Mouse (Mus musculus): Measurements from ENCODE around the gene 1700012B07Rik. TPM values are rescaled to one million over a fixed set of nuclear protein-coding genes. Genes with fewer than 3 reads are reported as not detected.
A peak's percentile ranks its signal among the peaks of the same experiment; 100 is the strongest.

The 1700012B07Rik gene
- polyA plus RNA-seq, 1 experiment from 2014 or later: not detected

GRCm38 (mm10) chr11:109793578-109793977 is 34.3 kb downstream of the 1700012B07Rik start:
- no peaks in the 10 kb centered on the region for H3K4me1 ChIP-seq
- no peak overlapping the region for H3K9ac ChIP-seq
- H3K36me3 ChIP-seq: no peaks in the 10 kb centered on the region
- H3K4me3 ChIP-seq (replicated peaks): no peak overlapping the region
- no peaks in the 10 kb centered on the region for H3K27me3 ChIP-seq
- 87% methylated on average over 4 of the region's 4 CpGs for WGBS
- H3K27ac ChIP-seq (replicated peaks): no peak overlapping the region
- H3K4me2 ChIP-seq (replicated peaks): no peak overlapping the region
- ATAC-seq (ENCODE audit: insufficient number of reproducible peaks, low FRiP score, low TSS enrichment, low read depth): no peak
- H3K9me3 ChIP-seq (replicated peaks): no peaks in the 10 kb centered on the region

- WGBS: 82% methylated on average over 13 of the region's 13 CpGs
- ATAC-seq (ENCODE audit: insufficient number of reproducible peaks, low FRiP score, low TSS enrichment, low read depth): no peak
- H3K4me3 ChIP-seq (replicated peaks): no peak overlapping the region
- no peaks in the 10 kb centered on the region for H3K4me1 ChIP-seq
- H3K36me3 ChIP-seq: no peaks in the 10 kb centered on the region
- H3K9me3 ChIP-seq (replicated peaks): no peaks in the 10 kb centered on the region
- no peak overlapping the region for H3K27ac ChIP-seq (replicated peaks)
- no peaks in the 10 kb centered on the region for H3K27me3 ChIP-seq
- no peak overlapping the region for H3K9ac ChIP-seq
- no peak overlapping the region for H3K4me2 ChIP-seq (replicated peaks)
Measured at GRCm38 (mm10) chr11:109792401-109792997, 35.3 kb downstream of the 1700012B07Rik start.

- Histone ChIP-seq H3K27ac (replicated peaks) (no peak overlapping the region), H3K9me3 (replicated peaks) (no peaks in the 10 kb centered on the region), H3K9ac (no peak overlapping the region), H3K36me3 (no peaks in the 10 kb centered on the region), H3K27me3 (no peaks in the 10 kb centered on the region), H3K4me1 (no peaks in the 10 kb centered on the region), H3K4me3 (replicated peaks) (no peak overlapping the region), H3K4me2 (replicated peaks) (no peak overlapping the region)
- WGBS: 95% methylated on average over 2 of the region's 2 CpGs
- ATAC-seq (ENCODE audit: insufficient number of reproducible peaks, low FRiP score, low TSS enrichment, low read depth): no peak
Measured at GRCm38 (mm10) chr11:109791965-109792364, 35.9 kb downstream of the 1700012B07Rik start.

- no peaks in the 10 kb centered on the region for H3K27me3 ChIP-seq
- WGBS: 76% methylated on average over 8 of the region's 8 CpGs
- H3K9ac ChIP-seq: no peak overlapping the region
- H3K36me3 ChIP-seq: no peaks in the 10 kb centered on the region
- H3K4me3 ChIP-seq (replicated peaks): no peak overlapping the region
- no peak for ATAC-seq (ENCODE audit: insufficient number of reproducible peaks, low FRiP score, low TSS enrichment, low read depth)
- H3K4me1 ChIP-seq: no peaks in the 10 kb centered on the region
- no peak overlapping the region for H3K27ac ChIP-seq (replicated peaks)
- no peaks in the 10 kb centered on the region for H3K9me3 ChIP-seq (replicated peaks)
- H3K4me2 ChIP-seq (replicated peaks): no peak overlapping the region
Measured at GRCm38 (mm10) chr11:109790221-109790620, 37.6 kb downstream of the 1700012B07Rik start.

- peak; percentile 67; the same call in 1 of the 2 replicates for ATAC-seq (ENCODE audit: insufficient number of reproducible peaks, low FRiP score, low TSS enrichment, low read depth)
- H3K4me1 ChIP-seq: no peaks in the 10 kb centered on the region
- no peaks in the 10 kb centered on the region for H3K27me3 ChIP-seq
- no peak overlapping the region for H3K27ac ChIP-seq (replicated peaks)
- no peak overlapping the region for H3K4me3 ChIP-seq (replicated peaks)
- WGBS: 52% methylated on average over 5 of the region's 5 CpGs
- H3K4me2 ChIP-seq (replicated peaks): no peak overlapping the region
- H3K9me3 ChIP-seq (replicated peaks): no peaks in the 10 kb centered on the region
- no peaks in the 10 kb centered on the region for H3K36me3 ChIP-seq
- no peak overlapping the region for H3K9ac ChIP-seq
Measured at GRCm38 (mm10) chr11:109785392-109785791, 42.5 kb downstream of the 1700012B07Rik start.

GRCm38 (mm10) chr11:109771381-109771780 is 56.5 kb downstream of the 1700012B07Rik start:
- Histone ChIP-seq H3K27me3 (no peaks in the 10 kb centered on the region), H3K4me2 (replicated peaks) (no peak overlapping the region), H3K4me1 (no peaks in the 10 kb centered on the region), H3K9ac (no peak overlapping the region), H3K36me3 (no peaks in the 10 kb centered on the region), H3K9me3 (replicated peaks) (no peaks in the 10 kb centered on the region), H3K27ac (replicated peaks) (no peak overlapping the region), H3K4me3 (replicated peaks) (no peak overlapping the region)
- ATAC-seq (ENCODE audit: insufficient number of reproducible peaks, low FRiP score, low TSS enrichment, low read depth): no peak
- 84% methylated on average over 1 of the region's 1 CpGs for WGBS

GRCm38 (mm10) chr11:109770185-109770584 is 57.7 kb downstream of the 1700012B07Rik start:
- no peak for ATAC-seq (ENCODE audit: insufficient number of reproducible peaks, low FRiP score, low TSS enrichment, low read depth)
- Histone ChIP-seq H3K4me2 (replicated peaks) (no peak overlapping the region), H3K9ac (no peak overlapping the region), H3K4me1 (no peaks in the 10 kb centered on the region), H3K9me3 (replicated peaks) (no peaks in the 10 kb centered on the region), H3K27ac (replicated peaks) (no peak overlapping the region), H3K27me3 (no peaks in the 10 kb centered on the region), H3K4me3 (replicated peaks) (no peak overlapping the region), H3K36me3 (no peaks in the 10 kb centered on the region)
- 49% methylated on average over 14 of the region's 14 CpGs for WGBS

- Histone ChIP-seq H3K4me2 (replicated peaks) (no peak overlapping the region), H3K9me3 (replicated peaks) (no peaks in the 10 kb centered on the region), H3K9ac (no peak overlapping the region), H3K36me3 (no peaks in the 10 kb centered on the region), H3K27ac (replicated peaks) (no peak overlapping the region), H3K27me3 (no peaks in the 10 kb centered on the region), H3K4me3 (replicated peaks) (no peak overlapping the region), H3K4me1 (no peaks in the 10 kb centered on the region)
- 84% methylated on average over 5 of the region's 5 CpGs for WGBS
- no peak for ATAC-seq (ENCODE audit: insufficient number of reproducible peaks, low FRiP score, low TSS enrichment, low read depth)
Measured at GRCm38 (mm10) chr11:109769091-109769490, 58.8 kb downstream of the 1700012B07Rik start.

GRCm38 (mm10) chr11:109760063-109760462 is 67.8 kb downstream of the 1700012B07Rik start:
- Histone ChIP-seq H3K27ac (replicated peaks) (no peak overlapping the region), H3K4me2 (replicated peaks) (no peak overlapping the region), H3K4me1 (no peaks in the 10 kb centered on the region), H3K27me3 (no peaks in the 10 kb centered on the region), H3K9ac (no peak overlapping the region), H3K36me3 (no peaks in the 10 kb centered on the region), H3K4me3 (replicated peaks) (no peak overlapping the region), H3K9me3 (replicated peaks) (no peaks in the 10 kb centered on the region)
- no peak for ATAC-seq (ENCODE audit: insufficient number of reproducible peaks, low FRiP score, low TSS enrichment, low read depth)
- whole genome bisulfite sequencing: 82% methylated on average over 7 of the region's 7 CpGs

GRCm38 (mm10) chr11:109758616-109759215 is 69.1 kb downstream of the 1700012B07Rik start:
- Histone ChIP-seq H3K36me3 (no peaks in the 10 kb centered on the region), H3K9me3 (replicated peaks) (no peaks in the 10 kb centered on the region), H3K4me1 (no peaks in the 10 kb centered on the region), H3K9ac (no peak overlapping the region), H3K4me2 (replicated peaks) (no peak overlapping the region), H3K4me3 (replicated peaks) (no peak overlapping the region), H3K27me3 (no peaks in the 10 kb centered on the region), H3K27ac (replicated peaks) (no peak overlapping the region)
- ATAC-seq (ENCODE audit: insufficient number of reproducible peaks, low FRiP score, low TSS enrichment, low read depth): no peak
- WGBS: 85% methylated on average over 2 of the region's 2 CpGs

- Histone ChIP-seq H3K27ac (replicated peaks) (no peak overlapping the region), H3K4me2 (replicated peaks) (no peak overlapping the region), H3K9ac (no peak overlapping the region), H3K27me3 (no peaks in the 10 kb centered on the region), H3K36me3 (no peaks in the 10 kb centered on the region), H3K4me1 (peaks cover 10% of the 10 kb centered on the region), H3K9me3 (replicated peaks) (no peaks in the 10 kb centered on the region), H3K4me3 (replicated peaks) (no peak overlapping the region)
- ATAC-seq (ENCODE audit: insufficient number of reproducible peaks, low FRiP score, low TSS enrichment, low read depth): no peak
- WGBS: 67% methylated on average over 7 of the region's 7 CpGs
Measured at GRCm38 (mm10) chr11:109754105-109754602, 73.7 kb downstream of the 1700012B07Rik start.
